Mouse (Mus musculus): ENCODE measurements at regions not wholly inside any gene's neighbourhood (a gene's known extent, or its start where the extent isn't known, plus 50 kb on each side); places are given as distances from the start of the nearest gene placed in this dataset.
"Not testable (repeated sequence)": the region's sequence is repeated elsewhere in the genome, so short reads cannot be mapped to it uniquely, and the experiment has no call there.

DNA sequence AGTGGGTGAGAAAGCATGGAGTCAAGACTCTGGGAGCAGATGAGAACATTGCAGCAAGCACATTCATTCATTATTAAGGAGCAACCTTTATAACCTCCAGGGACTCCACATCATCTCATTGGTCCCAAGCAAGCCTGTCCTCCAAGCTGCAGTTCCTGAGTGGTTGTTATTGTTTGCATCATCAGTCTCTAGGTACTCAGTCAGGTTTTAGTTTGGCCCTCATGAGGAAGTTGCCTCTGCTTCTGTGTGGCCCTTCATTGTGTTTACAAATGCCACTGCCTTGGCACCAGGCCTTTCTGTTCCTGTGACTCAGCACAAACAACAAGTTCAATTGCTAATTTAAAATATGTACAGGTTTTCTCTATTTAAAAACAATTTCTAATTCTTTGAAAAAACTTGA lies 323.8 kb upstream of the Pabpc4l start:
- no peak for DNase-seq (ENCODE audit: low spot score)

DNA sequence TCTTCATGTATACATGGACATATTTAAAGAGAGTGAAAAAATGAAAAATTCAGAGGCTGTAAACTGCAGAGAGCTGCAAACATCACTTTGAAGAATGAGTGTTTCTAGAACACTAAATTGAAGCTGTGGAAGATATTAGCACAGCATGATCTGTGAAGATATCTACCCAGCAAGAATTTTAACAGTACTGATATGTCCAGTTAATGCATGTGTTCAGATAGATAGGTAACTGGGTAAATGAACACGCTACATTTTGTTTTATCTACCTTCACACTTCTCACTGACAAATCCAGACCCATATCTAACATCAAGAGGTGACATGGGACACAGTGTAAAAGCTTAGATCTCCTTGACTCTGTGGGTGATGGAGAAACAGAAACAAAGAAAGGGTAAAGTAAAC lies 316.9 kb upstream of the Pabpc4l start:
- DNase-seq (ENCODE audit: low spot score), result no peak

DNA sequence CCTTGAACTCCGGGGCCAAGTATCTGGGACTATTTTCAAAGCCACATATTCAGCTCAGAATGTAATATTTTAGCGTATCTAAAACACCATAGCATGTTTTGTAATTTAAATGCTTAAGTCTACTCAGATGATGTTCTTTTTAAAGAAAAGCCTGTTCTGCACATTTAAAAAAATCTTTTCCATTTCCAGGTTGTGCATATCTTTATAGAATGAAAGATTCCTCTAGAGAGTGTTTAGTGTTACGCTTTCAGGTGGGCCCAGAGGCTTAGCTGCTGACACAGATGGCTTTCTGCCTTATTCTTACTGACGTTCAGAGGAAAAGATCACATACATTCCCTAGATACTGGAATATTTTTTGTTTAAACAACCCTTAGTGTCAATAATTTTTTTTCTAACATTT lies 310.5 kb upstream of the Pabpc4l start:
- no peak for DNase-seq (ENCODE audit: low spot score)

DNA sequence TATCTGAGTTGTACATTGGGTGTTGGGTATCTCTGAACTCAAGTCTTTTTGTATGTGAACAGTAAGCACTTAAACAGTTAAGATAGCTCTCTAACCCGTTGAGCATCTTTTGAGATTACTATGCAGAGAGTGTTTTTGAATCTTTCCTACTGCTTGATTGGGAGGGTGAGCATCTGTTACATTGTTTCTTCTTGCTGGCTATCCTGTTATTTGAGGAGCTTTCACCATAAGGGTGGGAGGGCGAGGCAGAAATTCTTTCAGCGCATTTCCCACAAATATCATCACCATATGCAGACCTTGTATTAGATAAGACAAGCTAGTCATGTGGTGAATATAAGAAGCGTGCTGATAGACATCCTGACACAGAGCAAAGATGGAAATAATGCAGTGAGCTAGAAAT lies 279.7 kb upstream of the Pabpc4l start:
- no peak for DNase-seq (ENCODE audit: low spot score)

DNA sequence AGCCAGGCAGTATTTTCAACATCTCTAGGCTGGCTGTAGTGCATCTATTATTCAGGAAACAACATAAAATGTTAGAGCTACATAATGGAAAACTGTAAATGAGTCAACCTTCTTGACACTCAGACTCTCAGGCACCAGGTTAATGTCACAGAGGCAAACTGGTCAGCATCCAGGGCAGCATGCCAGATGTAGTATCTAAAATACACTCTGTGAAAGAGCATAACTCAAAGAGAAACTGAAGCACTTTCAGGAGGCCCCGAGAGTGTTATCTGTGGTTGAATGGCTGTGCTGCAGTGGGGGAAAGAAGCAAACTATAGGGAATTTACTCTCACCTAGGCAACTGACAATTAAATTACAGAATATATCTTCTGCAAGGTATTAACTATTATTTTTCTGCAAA lies 253.6 kb upstream of the Pabpc4l start:
- DNase-seq (ENCODE audit: low spot score), result peak; percentile 36

DNA sequence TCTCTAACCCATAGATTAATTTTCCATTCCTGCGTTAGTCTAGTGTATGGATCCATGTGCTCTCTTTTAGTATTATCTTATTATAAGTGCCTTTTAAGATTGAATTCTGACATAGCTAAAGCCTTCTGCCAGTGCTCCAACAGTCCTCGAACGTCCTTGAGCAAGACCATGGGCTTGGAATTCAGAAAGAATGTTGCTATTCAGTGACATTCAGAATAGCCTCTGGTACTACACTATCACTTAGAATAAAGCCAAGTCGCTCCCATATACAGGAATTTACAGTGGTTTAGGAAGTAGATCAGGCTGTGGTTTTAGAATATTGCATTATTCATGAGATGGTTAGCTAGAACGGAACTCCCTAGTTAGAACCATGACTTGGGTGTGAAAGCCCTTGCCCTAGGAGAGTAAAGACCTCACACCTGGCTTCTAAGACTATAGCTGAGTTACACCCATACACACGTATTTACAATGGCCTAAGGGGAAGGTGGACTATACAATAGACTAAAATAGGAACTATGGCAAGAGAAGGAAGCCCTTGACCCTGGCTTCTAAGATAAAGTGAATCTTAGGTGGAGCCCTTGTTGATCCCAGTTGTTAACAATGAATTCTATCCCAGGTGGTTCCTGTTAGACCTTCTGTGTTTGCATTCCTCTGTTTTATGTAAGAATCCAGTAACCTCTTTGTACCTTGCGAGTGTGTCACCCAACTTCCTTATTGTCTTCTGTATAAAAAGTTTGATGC lies 239.8 kb upstream of the Pabpc4l start:
- DNase-seq (ENCODE audit: low spot score), result not testable (repeated sequence)

Data from MN1 (cell line).